Mouse (Mus musculus): ENCODE data around the gene Fgf18. TPM values are rescaled to one million over a fixed set of nuclear protein-coding genes. Genes with fewer than 3 reads are reported as not detected.

Fgf18 gene
- polyA plus RNA-seq, 1 experiment from 2014 or later, result 16.0 TPM

GRCm38 (mm10) chr11:33176525-33177245 is 29.5 kb upstream of the Fgf18 start:
- H3K27me3 ChIP-seq (replicated peaks; ENCODE audit: control insufficient read depth, insufficient read depth, low read length), result peaks cover 14% of the 10 kb centered on the region
- DNase-seq (ENCODE audit: low spot score) (peak; percentile 77), ATAC-seq (ENCODE audit: low read depth) (0 out of 2 replicates have a peak, but pooled peaks have one; percentile 62)

GRCm38 (mm10) chr11:33175768-33176167 is 28.6 kb upstream of the Fgf18 start:
- no peak overlapping the region for H3K4me2 ChIP-seq (ENCODE audit: low read depth, low read length)
- H3K27ac ChIP-seq (replicated peaks; ENCODE audit: low read depth, low read length), result no peak overlapping the region
- H3K9me3 ChIP-seq (ENCODE audit: control insufficient read depth, low read length), result no peaks in the 10 kb centered on the region
- no peak overlapping the region for H3K4me3 ChIP-seq (ENCODE audit: low read depth, low read length)
- H3K9ac ChIP-seq (ENCODE audit: low read depth, low read length), result no peak overlapping the region
- peaks cover 14% of the 10 kb centered on the region for H3K27me3 ChIP-seq (replicated peaks; ENCODE audit: control insufficient read depth, insufficient read depth, low read length)
- WGBS, result 66% methylated on average over 2 of the region's 3 CpGs
- H3K4me1 ChIP-seq (ENCODE audit: control insufficient read depth, insufficient read depth, low read length), result no peaks in the 10 kb centered on the region
- ATAC-seq (ENCODE audit: low read depth) (no peak), DNase-seq (ENCODE audit: low spot score) (no peak)
- H3K36me3 ChIP-seq (ENCODE audit: control insufficient read depth, insufficient read depth, low read length), result no peaks in the 10 kb centered on the region

More at GRCm38 (mm10) chr11:33176525-33177245, 29.5 kb upstream of the Fgf18 start:
- WGBS, result 24% methylated on average over 20 of the region's 20 CpGs
- Histone ChIP-seq H3K9ac (ENCODE audit: low read depth, low read length) (no peak overlapping the region), H3K27ac (replicated peaks; ENCODE audit: low read depth, low read length) (no peak overlapping the region), H3K4me2 (ENCODE audit: low read depth, low read length) (no peak overlapping the region), H3K4me1 (ENCODE audit: control insufficient read depth, insufficient read depth, low read length) (no peaks in the 10 kb centered on the region; the same call in 1 of the 2 replicates), H3K4me3 (ENCODE audit: low read depth, low read length) (no peak overlapping the region), H3K9me3 (ENCODE audit: control insufficient read depth, low read length) (no peaks in the 10 kb centered on the region), H3K36me3 (ENCODE audit: control insufficient read depth, insufficient read depth, low read length) (no peaks in the 10 kb centered on the region)

DNA sequence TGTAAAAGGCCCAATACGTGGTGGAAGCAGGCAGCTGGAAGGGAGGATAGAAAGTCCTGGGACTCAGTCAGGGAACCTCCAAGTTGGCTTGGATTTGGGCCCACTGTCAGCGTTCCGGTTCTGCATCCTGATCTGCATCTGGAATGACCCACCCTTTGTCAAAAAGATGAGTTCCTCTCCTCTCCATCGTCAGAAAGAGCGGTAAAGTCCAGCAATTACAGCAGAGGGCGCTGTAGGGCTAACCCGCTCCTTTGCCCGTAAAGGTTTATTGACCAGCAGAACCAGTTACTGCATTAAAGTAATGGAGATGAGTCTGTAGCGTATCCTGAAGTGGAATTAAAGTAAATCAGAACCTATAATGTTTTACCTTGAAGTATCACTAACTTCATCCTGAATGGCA is 23.3 kb upstream of the Fgf18 start:
- Histone ChIP-seq H3K27me3 (replicated peaks; ENCODE audit: control insufficient read depth, insufficient read depth, low read length) (peaks cover 2% of the 10 kb centered on the region; the same call in 1 of the 2 replicates), H3K9ac (ENCODE audit: low read depth, low read length) (no peak overlapping the region), H3K27ac (replicated peaks; ENCODE audit: low read depth, low read length) (no peak overlapping the region), H3K4me2 (ENCODE audit: low read depth, low read length) (no peak overlapping the region), H3K4me1 (ENCODE audit: control insufficient read depth, insufficient read depth, low read length) (no peaks in the 10 kb centered on the region), H3K36me3 (ENCODE audit: control insufficient read depth, insufficient read depth, low read length) (no peaks in the 10 kb centered on the region), H3K9me3 (ENCODE audit: control insufficient read depth, low read length) (no peaks in the 10 kb centered on the region), H3K4me3 (ENCODE audit: low read depth, low read length) (no peak overlapping the region)
- ATAC-seq (ENCODE audit: low read depth), result no peak
- WGBS, result 14% methylated on average over 9 of the region's 9 CpGs
- DNase-seq (ENCODE audit: low spot score), result no peak

GRCm38 (mm10) chr11:33162998-33163506 is 15.9 kb upstream of the Fgf18 start, which contains the start of gene Npm1:
TSS of gene Npm1 (minus strand) at chr11:33163206.
- WGBS, result 5% methylated on average over 42 of the region's 49 CpGs
- peak; percentile 100 for DNase-seq (ENCODE audit: low spot score)
- H3K4me1 ChIP-seq (ENCODE audit: control insufficient read depth, insufficient read depth, low read length), result peaks cover 17% of the 10 kb centered on the region; the same call in 1 of the 2 replicates
- no peaks in the 10 kb centered on the region for H3K27me3 ChIP-seq (replicated peaks; ENCODE audit: control insufficient read depth, insufficient read depth, low read length)
- H3K27ac ChIP-seq (replicated peaks; ENCODE audit: low read depth, low read length), result peak within 1 kb of the TSS; percentile 97
- H3K9me3 ChIP-seq (ENCODE audit: control insufficient read depth, low read length), result no peaks in the 10 kb centered on the region
- ATAC-seq (ENCODE audit: low read depth), result peak; percentile 96
- peaks cover 36% of the 10 kb centered on the region for H3K36me3 ChIP-seq (ENCODE audit: control insufficient read depth, insufficient read depth, low read length)
- H3K9ac ChIP-seq (ENCODE audit: low read depth, low read length), result peak within 1 kb of the TSS; percentile 97
- peak within 1 kb of the TSS; percentile 94 for H3K4me2 ChIP-seq (ENCODE audit: low read depth, low read length)
- peak within 1 kb of the TSS; percentile 96 for H3K4me3 ChIP-seq (ENCODE audit: low read depth, low read length)

- Histone ChIP-seq H3K27ac (replicated peaks; ENCODE audit: low read depth, low read length) (peak overlapping the region; percentile 77), H3K9me3 (ENCODE audit: control insufficient read depth, low read length) (no peaks in the 10 kb centered on the region), H3K4me2 (ENCODE audit: low read depth, low read length) (peak overlapping the region; percentile 94), H3K27me3 (replicated peaks; ENCODE audit: control insufficient read depth, insufficient read depth, low read length) (no peaks in the 10 kb centered on the region), H3K4me1 (ENCODE audit: control insufficient read depth, insufficient read depth, low read length) (peaks cover 17% of the 10 kb centered on the region; the same call in 1 of the 2 replicates), H3K4me3 (ENCODE audit: low read depth, low read length) (peak overlapping the region; percentile 96), H3K9ac (ENCODE audit: low read depth, low read length) (peak overlapping the region; percentile 97), H3K36me3 (ENCODE audit: control insufficient read depth, insufficient read depth, low read length) (peaks cover 43% of the 10 kb centered on the region)
- DNase-seq (ENCODE audit: low spot score) (peak; percentile 77), ATAC-seq (ENCODE audit: low read depth) (peak; percentile 56)
- 4% methylated on average over 35 of the region's 53 CpGs for WGBS
Measured at GRCm38 (mm10) chr11:33162211-33162997, 15.2 kb upstream of the Fgf18 start.

DNA sequence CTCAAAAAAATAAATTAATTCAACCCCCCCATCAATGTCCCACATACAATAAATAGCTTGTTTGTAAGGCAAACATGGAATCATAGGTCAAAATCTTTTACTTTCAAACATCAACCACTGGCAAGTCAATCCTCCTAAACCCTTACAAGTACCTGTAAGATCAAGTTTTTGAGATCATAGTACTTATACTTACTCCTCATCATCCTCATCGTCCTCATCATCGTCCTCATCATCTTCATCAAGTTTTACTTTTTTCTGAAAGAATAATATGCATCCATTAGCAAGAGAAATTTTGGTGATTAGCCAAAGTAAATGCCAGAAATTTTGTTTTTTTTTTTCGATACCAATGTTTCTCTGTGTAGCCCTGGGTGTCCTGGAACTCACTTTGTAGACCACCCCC is 12.5 kb upstream of the Fgf18 start:
- ATAC-seq (ENCODE audit: low read depth), result no peak
- no peak for DNase-seq (ENCODE audit: low spot score)
- Histone ChIP-seq H3K9ac (ENCODE audit: low read depth, low read length) (no peak overlapping the region), H3K4me1 (ENCODE audit: control insufficient read depth, insufficient read depth, low read length) (peaks cover 17% of the 10 kb centered on the region; the same call in 1 of the 2 replicates), H3K4me3 (ENCODE audit: low read depth, low read length) (no peak overlapping the region), H3K36me3 (ENCODE audit: control insufficient read depth, insufficient read depth, low read length) (peaks cover 66% of the 10 kb centered on the region), H3K27ac (replicated peaks; ENCODE audit: low read depth, low read length) (no peak overlapping the region), H3K27me3 (replicated peaks; ENCODE audit: control insufficient read depth, insufficient read depth, low read length) (no peaks in the 10 kb centered on the region), H3K9me3 (ENCODE audit: control insufficient read depth, low read length) (no peaks in the 10 kb centered on the region), H3K4me2 (ENCODE audit: low read depth, low read length) (no peak overlapping the region)
- 85% methylated on average over 3 of the region's 3 CpGs for WGBS

GRCm38 (mm10) chr11:33157453-33158196 is 10.4 kb upstream of the Fgf18 start:
- Histone ChIP-seq H3K4me2 (ENCODE audit: low read depth, low read length) (no peak overlapping the region), H3K27ac (replicated peaks; ENCODE audit: low read depth, low read length) (no peak overlapping the region), H3K9me3 (ENCODE audit: control insufficient read depth, low read length) (no peaks in the 10 kb centered on the region), H3K4me3 (ENCODE audit: low read depth, low read length) (no peak overlapping the region), H3K36me3 (ENCODE audit: control insufficient read depth, insufficient read depth, low read length) (peaks cover 86% of the 10 kb centered on the region), H3K27me3 (replicated peaks; ENCODE audit: control insufficient read depth, insufficient read depth, low read length) (no peaks in the 10 kb centered on the region), H3K4me1 (ENCODE audit: control insufficient read depth, insufficient read depth, low read length) (peaks cover 13% of the 10 kb centered on the region; the same call in 1 of the 2 replicates), H3K9ac (ENCODE audit: low read depth, low read length) (no peak overlapping the region)
- 83% methylated on average over 2 of the region's 2 CpGs for WGBS
- DNase-seq (ENCODE audit: low spot score) (no peak), ATAC-seq (ENCODE audit: low read depth) (no peak)

- H3K9ac ChIP-seq (ENCODE audit: low read depth, low read length), result no peak overlapping the region
- ATAC-seq (ENCODE audit: low read depth) (no peak), DNase-seq (ENCODE audit: low spot score) (no peak)
- 85% methylated on average over 4 of the region's 4 CpGs for WGBS
- H3K4me1 ChIP-seq (ENCODE audit: control insufficient read depth, insufficient read depth, low read length), result peaks cover 13% of the 10 kb centered on the region; the same call in 1 of the 2 replicates
- H3K4me2 ChIP-seq (ENCODE audit: low read depth, low read length), result no peak overlapping the region
- peaks cover 94% of the 10 kb centered on the region for H3K36me3 ChIP-seq (ENCODE audit: control insufficient read depth, insufficient read depth, low read length)
- no peak overlapping the region for H3K27ac ChIP-seq (replicated peaks; ENCODE audit: low read depth, low read length)
- H3K4me3 ChIP-seq (ENCODE audit: low read depth, low read length), result no peak overlapping the region
- no peaks in the 10 kb centered on the region for H3K27me3 ChIP-seq (replicated peaks; ENCODE audit: control insufficient read depth, insufficient read depth, low read length)
- H3K9me3 ChIP-seq (ENCODE audit: control insufficient read depth, low read length), result no peaks in the 10 kb centered on the region
Measured at GRCm38 (mm10) chr11:33156436-33157015, 9.3 kb upstream of the Fgf18 start.
